Mouse (Mus musculus) ES-E14 (cell line): Measurements from ENCODE around the gene Rsbn1. TPM values are rescaled to one million over a fixed set of nuclear protein-coding genes. Genes with fewer than 3 reads are reported as not detected.

Experiments
- DNase-seq: peaks from one replicate; pipeline ENCODE4 v3.0.0-alpha.2; 2013; ENCODE audit warnings: low read depth, low spot score
- H3K27ac ChIP-seq: 2 replicates; pipeline ENCODE4 v1.5.1; 2012; ENCODE audit warnings: low read depth, mild to moderate bottlenecking, low read length, moderate library complexity, mixed read lengths; ENCODE audit not compliant: poor library complexity, insufficient read depth, severe bottlenecking
- H3K36me3 ChIP-seq: 2 replicates; pipeline ENCODE4 v1.6.1; 2012; ENCODE audit warnings: mild to moderate bottlenecking, low read length, moderate library complexity, mixed read lengths; ENCODE audit not compliant: control insufficient read depth, poor library complexity, insufficient read depth, severe bottlenecking
- H3K4me1 ChIP-seq, 2 experiments: fragments of 150-350 bp in 1 of 2; sonication (generic) in 1 of 2; 2 replicates each; pipeline ENCODE4 v1.6.1; 2012; ENCODE audit warnings: low read length in 2 of 2, mild to moderate bottlenecking in 1 of 2, mixed read lengths in 1 of 2; ENCODE audit not compliant: control insufficient read depth in 2 of 2, insufficient read depth in 2 of 2, poor library complexity in 1 of 2
- H3K4me3 ChIP-seq, 2 experiments: fragments of 150-350 bp in 1 of 2; sonication (generic) in 1 of 2; 2 replicates each; pipeline ENCODE4 v1.5.1; 2012; ENCODE audit warnings: low read length in 2 of 2, low read depth in 1 of 2, mild to moderate bottlenecking in 1 of 2, mixed read lengths in 1 of 2; ENCODE audit not compliant: insufficient read depth in 1 of 2, poor library complexity in 1 of 2, severe bottlenecking in 1 of 2
- H3K9ac ChIP-seq: 2 replicates; pipeline ENCODE4 v1.6.1; 2012; ENCODE audit warnings: low read depth, mild to moderate bottlenecking, low read length, mixed read lengths; ENCODE audit not compliant: poor library complexity, insufficient read depth, severe bottlenecking
- H3K9me3 ChIP-seq: fragments of 150-350 bp; sonication (generic); 2 replicates; pipeline ENCODE4 v1.6.1; 2012; ENCODE audit warnings: low read depth, mild to moderate bottlenecking, low read length; ENCODE audit not compliant: control insufficient read depth, insufficient read depth
- CHD2 ChIP-seq: IDR thresholded peaks from 2 replicates; pipeline ENCODE4 v1.6.1; 2014; ENCODE audit warnings: mild to moderate bottlenecking, low read depth, low read length, inconsistent platforms
- HCFC1 ChIP-seq: IDR thresholded peaks from 2 replicates; pipeline ENCODE4 v1.6.1; 2012; ENCODE audit warnings: low read length, inconsistent platforms, borderline replicate concordance; ENCODE audit not compliant: insufficient read depth
- MAFK ChIP-seq: IDR thresholded peaks from 2 replicates; pipeline ENCODE4 v1.6.1; 2014; ENCODE audit warnings: mild to moderate bottlenecking, low read depth, low read length, inconsistent platforms; ENCODE audit not compliant: insufficient read depth
- ZC3H11A ChIP-seq: IDR thresholded peaks from 2 replicates; pipeline ENCODE4 v1.6.1; 2012; ENCODE audit warnings: low read depth, mild to moderate bottlenecking, inconsistent platforms, low read length, borderline replicate concordance
- ZNF384 ChIP-seq: IDR thresholded peaks from 2 replicates; pipeline ENCODE4 v1.6.1; 2012; ENCODE audit warnings: low read depth, low read length, inconsistent platforms
- in situ Hi-C, 2 experiments: fragments of 600-800 bp; cut with MboI; formaldehyde crosslinking; loops; one replicate each; pipeline ENCODE4 v1.15.1; 2025; ENCODE audit warnings: low sequenced_read_pairs in 2 of 2, inconsistent platforms in 1 of 2; ENCODE audit not compliant: unreplicated experiment in 2 of 2
- total RNA-seq: library from RNA; depleted of rRNA; stranded (reverse); fragments of 300-350 nt; gene quantifications from 2 replicates; pipeline ENCODE4 v1.2.3, GENCODE M21; 2012

Rsbn1 gene
- total RNA-seq, 1 experiment, result 14.4 TPM

DNA sequence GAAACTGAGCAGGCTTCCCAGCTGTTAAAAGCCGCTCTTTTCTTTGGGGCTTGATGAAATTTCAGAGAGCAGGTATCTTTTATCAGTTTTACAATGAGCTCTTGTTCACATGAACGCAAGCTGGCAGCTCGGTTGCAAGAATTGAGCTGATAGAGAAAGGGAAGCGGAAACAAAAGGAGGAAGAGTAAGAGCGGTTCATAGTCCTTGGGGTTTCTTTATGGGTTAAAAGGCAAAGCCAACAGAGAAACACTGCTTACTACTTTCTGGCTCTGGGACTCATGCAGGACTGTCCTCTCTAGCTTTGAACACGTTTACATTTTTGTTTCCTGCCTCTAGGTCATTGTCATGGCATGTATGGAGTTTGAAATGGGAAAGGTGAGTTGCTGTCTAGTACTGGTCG lies 39.6 kb upstream of the Rsbn1 start:
- no peak overlapping the region for H3K9ac ChIP-seq
- DNase-seq, result no peak
- no peaks in the 10 kb centered on the region for H3K9me3 ChIP-seq
- H3K4me1 ChIP-seq, result no peaks in the 10 kb centered on the region
- TF ChIP-seq ZC3H11A (no peak), CHD2 (no peak)
- H3K4me3 ChIP-seq, result no peak overlapping the region
- in situ Hi-C loops, result no loop called here
- no peaks in the 10 kb centered on the region for H3K36me3 ChIP-seq
- no peak overlapping the region for H3K27ac ChIP-seq

DNA sequence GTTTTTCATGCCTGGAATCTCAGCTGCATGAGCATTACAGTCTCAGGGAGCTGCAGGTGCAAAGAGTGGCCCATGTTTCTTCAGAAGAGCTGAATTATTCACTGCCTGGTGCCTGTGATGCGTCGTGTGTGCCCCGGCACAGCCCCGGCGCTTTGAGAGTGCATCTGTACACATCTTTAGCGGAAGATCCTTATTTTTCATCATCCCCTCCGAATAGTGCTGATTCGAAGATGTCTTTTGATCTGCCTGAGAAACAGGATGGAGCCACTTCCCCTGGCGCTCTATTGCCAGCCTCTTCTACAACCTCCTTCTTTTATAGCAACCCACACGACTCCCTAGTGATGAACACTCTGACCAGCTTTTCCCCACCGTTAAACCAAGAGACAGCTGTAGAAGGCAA lies 28.0 kb upstream of the Rsbn1 start:
- no peaks in the 10 kb centered on the region for H3K36me3 ChIP-seq
- no peaks in the 10 kb centered on the region for H3K4me1 ChIP-seq
- no peak overlapping the region for H3K4me3 ChIP-seq
- H3K9me3 ChIP-seq, result no peaks in the 10 kb centered on the region
- in situ Hi-C loops, result no loop called here
- H3K27ac ChIP-seq, result no peak overlapping the region
- TF ChIP-seq CHD2 (no peak), ZC3H11A (no peak), MAFK (no peak), ZNF384 (no peak), HCFC1 (no peak)
- no peak overlapping the region for H3K9ac ChIP-seq
- no peak for DNase-seq

DNA sequence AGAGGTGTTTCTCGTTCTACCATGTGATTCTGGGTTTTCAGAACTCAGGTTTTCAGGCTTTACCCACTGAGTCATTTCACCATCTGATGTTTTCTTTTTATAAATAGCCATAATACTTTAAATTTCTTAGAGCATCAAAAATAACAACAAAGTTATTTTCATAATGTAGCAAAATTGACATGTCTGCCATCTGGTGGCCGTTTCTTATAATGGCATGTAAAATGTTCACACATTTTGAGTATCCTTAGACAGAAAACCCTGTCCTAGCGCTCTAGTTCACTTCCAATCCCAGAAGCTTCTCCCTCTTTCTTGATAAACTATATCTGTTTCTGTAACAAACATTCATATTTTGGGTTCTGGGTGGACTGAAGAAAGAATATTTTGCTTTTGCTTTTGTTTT lies 26.3 kb upstream of the Rsbn1 start:
- Histone ChIP-seq H3K27ac (no peak overlapping the region), H3K36me3 (no peaks in the 10 kb centered on the region), H3K9me3 (no peaks in the 10 kb centered on the region), H3K9ac (no peak overlapping the region), H3K4me1 (no peaks in the 10 kb centered on the region), H3K4me3 (no peak overlapping the region)
- TF ChIP-seq CHD2 (no peak), ZC3H11A (0 out of 2 replicates have a peak, but pooled peaks have one; percentile 25)
- peak; percentile 28 for DNase-seq
- in situ Hi-C loops, result no loop called here

DNA sequence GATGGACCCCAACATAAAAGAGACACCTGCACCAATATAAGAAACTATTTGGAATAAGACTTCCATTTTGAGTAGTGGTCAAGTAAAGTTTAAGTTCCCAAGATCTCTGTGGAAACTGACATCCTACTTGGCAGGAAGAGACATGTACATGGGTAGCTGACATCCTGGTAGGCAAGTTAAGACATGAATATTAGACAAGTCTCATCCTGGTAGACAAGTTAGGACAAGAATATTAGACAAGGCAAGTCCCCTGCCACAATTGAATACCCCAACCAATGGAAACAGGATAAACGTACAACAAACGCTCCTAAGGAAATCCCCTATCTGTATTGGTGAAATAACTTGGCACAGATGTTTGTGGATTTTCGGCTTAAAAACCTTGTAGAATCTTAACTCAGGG lies 20.5 kb upstream of the Rsbn1 start:
- Histone ChIP-seq H3K27ac (no peak overlapping the region), H3K9ac (no peak overlapping the region), H3K9me3 (no peaks in the 10 kb centered on the region), H3K4me1 (no peaks in the 10 kb centered on the region), H3K36me3 (no peaks in the 10 kb centered on the region), H3K4me3 (no peak overlapping the region)
- DNase-seq, result no peak
- in situ Hi-C loops, result no loop called here
- TF ChIP-seq ZNF384 (no peak), CHD2 (no peak), HCFC1 (no peak), MAFK (no peak), ZC3H11A (no peak)

DNA sequence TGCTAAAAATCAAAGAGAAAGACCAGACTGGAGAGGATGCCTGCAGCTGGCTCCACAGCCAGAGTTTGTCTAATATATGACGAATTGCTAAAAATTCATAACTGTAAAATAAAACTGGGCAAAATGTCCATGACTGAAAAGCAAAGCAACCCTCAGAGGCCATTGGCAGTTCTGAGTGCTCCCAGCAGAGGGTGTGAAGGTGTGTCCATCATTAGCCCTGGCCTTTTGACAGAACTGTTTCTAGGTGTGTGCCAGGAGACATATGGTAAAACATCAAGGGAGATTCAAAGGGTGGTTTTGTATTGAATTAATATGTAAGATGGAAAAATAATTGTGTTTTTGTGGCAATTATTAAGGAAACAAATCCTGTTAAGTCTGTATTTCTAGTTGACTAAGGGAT lies 9.2 kb upstream of the Rsbn1 start:
- H3K27ac ChIP-seq, result no peak overlapping the region
- H3K4me3 ChIP-seq, result no peak overlapping the region
- H3K9ac ChIP-seq, result no peak overlapping the region
- no peak for DNase-seq
- H3K36me3 ChIP-seq, result no peaks in the 10 kb centered on the region
- H3K4me1 ChIP-seq, result no peaks in the 10 kb centered on the region
- no peaks in the 10 kb centered on the region for H3K9me3 ChIP-seq
- TF ChIP-seq ZC3H11A (0 out of 2 replicates have a peak, but pooled peaks have one; percentile 25), HCFC1 (no peak), MAFK (no peak), ZNF384 (no peak), CHD2 (no peak)
- in situ Hi-C loops, result no loop called here
